Mouse (Mus musculus) lung, postnatal 0 days (tissue): Measurements from ENCODE around the gene Lpp. TPM values are rescaled to one million over a fixed set of nuclear protein-coding genes. Genes with fewer than 3 reads are reported as not detected.

Source experiments
- ATAC-seq: fragments of 200-750 bp; cut with Nextera tagmentation; 2 replicates; pipeline ENCODE4 v1.8.0; 2017; ENCODE audit warnings: moderate library complexity
- DNase-seq: peaks from one replicate; pipeline ENCODE4 v3.0.0-alpha.2; 2016; ENCODE audit warnings: low spot score
- H3K27ac ChIP-seq: fragments of 300-500 bp; sonication (generic); 2 replicates; pipeline ENCODE4 v1.5.1; 2014; ENCODE audit warnings: antibody characterized with exemption, mild to moderate bottlenecking, low read length, mixed read lengths
- H3K27me3 ChIP-seq: fragments of 300-500 bp; sonication (generic); replicated peaks from 2 replicates; pipeline ENCODE4 v1.6.1; 2014; ENCODE audit warnings: low read length, mixed read lengths; ENCODE audit not compliant: insufficient read depth
- H3K36me3 ChIP-seq: fragments of 300-500 bp; sonication (generic); 2 replicates; pipeline ENCODE4 v1.6.1; 2014; ENCODE audit warnings: low read length, mixed read lengths; ENCODE audit not compliant: insufficient read depth
- H3K4me1 ChIP-seq: fragments of 300-500 bp; sonication (generic); 2 replicates; pipeline ENCODE4 v1.6.1; 2014; ENCODE audit warnings: antibody characterized with exemption, low read depth, low read length, mixed read lengths; ENCODE audit not compliant: insufficient read depth
- H3K4me2 ChIP-seq: fragments of 300-500 bp; sonication (generic); replicated peaks from 2 replicates; pipeline ENCODE4 v1.6.1; 2014; ENCODE audit warnings: low read depth, mild to moderate bottlenecking, low read length, moderate library complexity, mixed read lengths
- H3K4me3 ChIP-seq: fragments of 300-500 bp; sonication (generic); 2 replicates; pipeline ENCODE4 v1.5.1; 2014; ENCODE audit warnings: low read depth, low read length
- H3K9ac ChIP-seq: fragments of 300-500 bp; sonication (generic); replicated peaks from 2 replicates; pipeline ENCODE4 v1.6.1; 2014; ENCODE audit warnings: low read depth, mild to moderate bottlenecking
- H3K9me3 ChIP-seq: fragments of 300-500 bp; sonication (generic); 2 replicates; pipeline ENCODE4 v1.6.1; 2016; ENCODE audit warnings: low read length, mixed read lengths
- CTCF ChIP-seq: IDR thresholded peaks from 2 replicates; pipeline ENCODE4 v1.5.1; 2016; ENCODE audit warnings: antibody characterized with exemption, mild to moderate bottlenecking
- EP300 ChIP-seq: IDR thresholded peaks from 2 replicates; pipeline ENCODE4 v1.6.1; 2016; ENCODE audit warnings: antibody characterized with exemption, mild to moderate bottlenecking, control low read depth
- WGBS: fragments of 180-500 bp; shearing (Covaris S2); extraction: QIAGEN DNeasy Blood & Tissue Kit; methylation state at CpG from one replicate; pipeline ENCODE4 v1.1.7; 2014; 5-methylcytosine and 5-hydroxymethylcytosine counted together
- polyA plus RNA-seq: library from polyadenylated mRNA; unstranded; fragments of >200 nt; fragmentation: Nextera tagmentation; extraction: Ambion mirVana; gene quantifications from 2 replicates; pipeline ENCODE4 v1.2.1, GENCODE M21; 2015

Gene Lpp
- polyA plus RNA-seq, 1 experiment from 2014 or later: 36.8 TPM

DNA sequence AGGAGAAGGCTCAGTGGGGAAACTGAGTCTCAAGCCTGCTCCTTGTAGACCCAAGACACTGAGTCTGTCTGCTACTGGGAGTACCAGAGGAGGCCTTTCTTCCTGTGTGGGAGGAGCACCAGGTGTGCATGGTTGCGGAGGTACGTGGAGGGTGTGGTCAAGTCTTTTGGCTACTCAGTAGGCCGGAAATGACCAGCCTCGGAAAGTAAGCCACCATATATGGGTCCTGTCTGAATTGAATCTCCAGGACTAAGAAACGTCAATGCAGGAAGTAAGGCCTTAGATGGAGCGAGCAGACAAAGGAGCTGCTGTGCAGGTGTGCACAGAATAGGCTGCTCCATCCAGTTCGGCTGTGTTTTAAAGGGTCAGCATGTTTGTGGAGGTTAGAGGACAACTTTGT is 3.2 kb downstream of the Lpp start:
- no peak for TF ChIP-seq EP300
- TF ChIP-seq CTCF: no peak
- H3K4me3 ChIP-seq: no peak overlapping the region
- H3K36me3 ChIP-seq: no peaks in the 10 kb centered on the region
- 75% methylated on average over 7 of the region's 7 CpGs for WGBS
- no peak overlapping the region for H3K27ac ChIP-seq
- H3K4me2 ChIP-seq: no peak overlapping the region
- no peak overlapping the region for H3K9ac ChIP-seq
- H3K9me3 ChIP-seq: no peaks in the 10 kb centered on the region
- peaks cover 42% of the 10 kb centered on the region; the same call in 1 of the 2 replicates for H3K4me1 ChIP-seq
- H3K27me3 ChIP-seq: no peaks in the 10 kb centered on the region
- DNase-seq: peak; percentile 39
- no peak for ATAC-seq

- Histone ChIP-seq H3K4me3 (no peak overlapping the region), H3K27ac (peak overlapping the region; percentile 62; the same call in 1 of the 2 replicates), H3K4me1 (peaks cover 45% of the 10 kb centered on the region; the same call in 1 of the 2 replicates), H3K27me3 (no peaks in the 10 kb centered on the region), H3K4me2 (no peak overlapping the region), H3K9me3 (no peaks in the 10 kb centered on the region), H3K9ac (no peak overlapping the region), H3K36me3 (no peaks in the 10 kb centered on the region)
- TF ChIP-seq CTCF: no peak
- 27% methylated on average over 4 of the region's 4 CpGs for WGBS
- DNase-seq: no peak
- ATAC-seq: no peak
Measured at GRCm38 (mm10) chr16:24398476-24398875, 5.2 kb downstream of the Lpp start.

DNA sequence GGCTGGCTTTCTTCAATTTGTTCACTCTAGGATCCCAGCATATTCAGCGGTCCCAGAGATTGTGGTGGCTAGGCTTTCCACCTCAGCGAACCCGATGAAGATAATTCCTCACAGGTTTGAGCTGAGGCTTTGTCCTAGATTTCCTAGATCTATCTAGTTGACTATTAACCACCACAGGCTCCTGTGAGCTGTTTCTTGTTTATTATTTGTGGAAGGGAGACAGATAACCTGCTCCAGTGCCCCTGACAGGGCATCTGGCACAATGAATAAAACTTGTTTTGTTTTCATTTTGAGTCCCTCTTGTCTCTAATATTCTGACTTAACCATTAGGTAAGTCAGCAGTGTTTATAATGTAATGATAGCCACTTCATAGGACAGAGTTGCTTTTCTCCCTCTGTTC is 5.6 kb downstream of the Lpp start:
- Histone ChIP-seq H3K9me3 (no peaks in the 10 kb centered on the region), H3K4me3 (no peak overlapping the region), H3K9ac (no peak overlapping the region), H3K4me1 (peaks cover 45% of the 10 kb centered on the region; the same call in 1 of the 2 replicates), H3K36me3 (no peaks in the 10 kb centered on the region), H3K27ac (peak overlapping the region; percentile 62), H3K4me2 (no peak overlapping the region), H3K27me3 (no peaks in the 10 kb centered on the region)
- ATAC-seq (no peak), DNase-seq (no peak)
- 54% methylated on average over 3 of the region's 3 CpGs for WGBS
- TF ChIP-seq EP300: no peak
- TF ChIP-seq CTCF: no peak

DNA sequence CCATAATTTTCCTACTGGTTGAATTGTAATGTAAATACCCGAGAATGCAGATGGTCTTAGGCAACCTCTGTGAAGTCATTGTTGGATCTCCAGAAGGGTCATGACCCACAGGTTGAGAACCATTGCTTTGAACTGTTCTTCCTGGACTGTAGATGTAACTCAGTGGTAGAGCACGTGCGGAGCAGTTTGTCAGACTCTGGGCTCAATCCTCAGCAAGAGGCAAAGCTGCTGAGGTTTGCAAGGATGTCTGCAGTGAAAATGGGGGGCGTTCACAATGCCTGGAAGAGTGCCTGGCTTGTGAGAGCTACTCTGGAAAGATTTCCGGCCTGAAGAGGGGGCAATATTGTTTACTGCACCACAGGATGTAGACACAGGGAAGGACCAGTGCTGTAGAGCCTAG is 6.2 kb downstream of the Lpp start:
- DNase-seq (peak; percentile 68), ATAC-seq (peak; percentile 57)
- H3K27ac ChIP-seq: peak overlapping the region; percentile 44; the same call in 1 of the 2 replicates
- no peak overlapping the region for H3K4me2 ChIP-seq
- TF ChIP-seq EP300 (peak; percentile 74), CTCF (peak; percentile 57)
- 34% methylated on average over 5 of the region's 5 CpGs for WGBS
- no peak overlapping the region for H3K4me3 ChIP-seq
- no peaks in the 10 kb centered on the region for H3K9me3 ChIP-seq
- H3K9ac ChIP-seq: no peak overlapping the region
- H3K36me3 ChIP-seq: no peaks in the 10 kb centered on the region
- H3K27me3 ChIP-seq: no peaks in the 10 kb centered on the region
- H3K4me1 ChIP-seq: peaks cover 45% of the 10 kb centered on the region; the same call in 1 of the 2 replicates

- Histone ChIP-seq H3K9ac (no peak overlapping the region), H3K4me3 (no peak overlapping the region), H3K36me3 (no peaks in the 10 kb centered on the region), H3K4me2 (no peak overlapping the region), H3K9me3 (no peaks in the 10 kb centered on the region), H3K27me3 (no peaks in the 10 kb centered on the region), H3K27ac (0 out of 2 replicates have a peak overlapping the region, but pooled peaks have one; percentile 26), H3K4me1 (peaks cover 39% of the 10 kb centered on the region; the same call in 1 of the 2 replicates)
- TF ChIP-seq EP300: no peak
- WGBS: 72% methylated on average over 2 of the region's 2 CpGs
- ATAC-seq (no peak), DNase-seq (no peak)
Measured at GRCm38 (mm10) chr16:24400776-24401175, 7.5 kb downstream of the Lpp start.

DNA sequence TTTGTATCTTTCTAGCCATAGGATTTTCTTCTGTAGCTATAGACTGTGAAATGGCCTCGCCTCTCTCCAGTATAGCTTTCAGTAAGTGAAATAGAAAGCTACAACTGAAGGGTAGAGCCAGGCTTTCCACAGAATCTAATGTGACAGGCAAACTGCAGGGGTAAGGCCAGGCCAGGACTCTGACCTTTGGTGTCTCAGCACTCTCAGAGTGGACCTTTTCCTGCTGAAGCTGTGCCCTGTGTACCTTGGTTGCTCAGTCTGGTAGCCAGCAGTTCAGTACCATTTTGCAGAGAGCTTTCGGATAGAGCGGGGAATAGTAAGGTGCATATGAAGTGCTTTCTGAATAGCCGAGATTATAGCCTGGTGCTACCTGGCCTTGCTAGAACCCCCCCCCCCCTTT is 9.5 kb downstream of the Lpp start:
- 84% methylated on average over 4 of the region's 4 CpGs for WGBS
- no peaks in the 10 kb centered on the region for H3K9me3 ChIP-seq
- H3K36me3 ChIP-seq: no peaks in the 10 kb centered on the region
- no peak overlapping the region for H3K4me2 ChIP-seq
- no peak overlapping the region for H3K9ac ChIP-seq
- peaks cover 25% of the 10 kb centered on the region; the same call in 1 of the 2 replicates for H3K4me1 ChIP-seq
- H3K27ac ChIP-seq: no peak overlapping the region
- no peak for ATAC-seq
- TF ChIP-seq EP300 (no peak), CTCF (no peak)
- H3K4me3 ChIP-seq: no peak overlapping the region
- DNase-seq: no peak
- no peaks in the 10 kb centered on the region for H3K27me3 ChIP-seq
